In genomic region chr6:99667290-99667689, GRCm38 (mm10) we compare ENCODE assay signal across 8 mouse cellular contexts. TPM values are rescaled to one million over a fixed set of nuclear protein-coding genes. Genes with fewer than 3 reads are reported as not detected.
DNase-seq lines count a peak whose midpoint lies in the region; ATAC-seq and TF ChIP-seq lines count a peak whose summit lies in the region.

No protein-coding gene starts in this region.

- H3K4me3 ChIP-seq in lung, embryonic 15.5 days, result peak overlapping the region; percentile 83
- H3K4me3 ChIP-seq in forebrain, postnatal 0 days (ENCODE audit: low read depth, low read length), result no peak overlapping the region
- H3K4me3 ChIP-seq in liver, embryonic 13.5 days (replicated peaks), result no peak overlapping the region
- H3K4me3 ChIP-seq in stomach, embryonic 15.5 days (replicated peaks), result peak overlapping the region; percentile 77; the same call in 1 of the 2 replicates

- no peaks in the 10 kb centered on the region for H3K27me3 ChIP-seq in lung, embryonic 15.5 days
- no peaks in the 10 kb centered on the region for H3K27me3 ChIP-seq in forebrain, postnatal 0 days (ENCODE audit: insufficient read depth, low read length)
- H3K27me3 ChIP-seq in liver, embryonic 13.5 days, result peaks cover 46% of the 10 kb centered on the region
- H3K27me3 ChIP-seq in stomach, embryonic 15.5 days (replicated peaks), result no peaks in the 10 kb centered on the region; the same call in 1 of the 2 replicates

- peaks cover 16% of the 10 kb centered on the region for H3K4me1 ChIP-seq in lung, embryonic 15.5 days
- H3K4me1 ChIP-seq in forebrain, postnatal 0 days (ENCODE audit: insufficient read depth), result peaks cover 37% of the 10 kb centered on the region
- H3K4me1 ChIP-seq in liver, embryonic 13.5 days (replicated peaks), result peaks cover 10% of the 10 kb centered on the region; the same call in 1 of the 2 replicates
- H3K4me1 ChIP-seq in stomach, embryonic 15.5 days, result peaks cover 9% of the 10 kb centered on the region; the same call in 1 of the 2 replicates

- DNase-seq in lung, postnatal 25 days (ENCODE audit: low spot score), result no peak
- no peak for DNase-seq in forebrain, postnatal 0 days
- no peak for DNase-seq in liver, embryonic 13.5 days
- no peak for DNase-seq in right cerebral cortex, postnatal 25 days

- H3K27ac ChIP-seq in lung, embryonic 15.5 days, result peak overlapping the region; percentile 8
- peak overlapping the region; percentile 69; the same call in 1 of the 2 replicates for H3K27ac ChIP-seq in forebrain, postnatal 0 days (ENCODE audit: low read depth, low read length)
- H3K27ac ChIP-seq in liver, embryonic 13.5 days, result no peak overlapping the region
- peak overlapping the region; percentile 51; the same call in 1 of the 2 replicates for H3K27ac ChIP-seq in stomach, embryonic 15.5 days

- peak overlapping the region; percentile 87 for H3K4me2 ChIP-seq in lung, embryonic 15.5 days
- H3K4me2 ChIP-seq in forebrain, postnatal 0 days (ENCODE audit: low read depth), result peak overlapping the region; percentile 96
- H3K4me2 ChIP-seq in liver, embryonic 13.5 days, result peak overlapping the region; percentile 74; the same call in 1 of the 2 replicates
- peak overlapping the region; percentile 94 for H3K4me2 ChIP-seq in stomach, embryonic 15.5 days

- no peaks in the 10 kb centered on the region for H3K9me3 ChIP-seq in lung, embryonic 15.5 days
- H3K9me3 ChIP-seq in forebrain, postnatal 0 days (ENCODE audit: low read length), result no peaks in the 10 kb centered on the region
- H3K9me3 ChIP-seq in liver, embryonic 13.5 days (replicated peaks), result no peaks in the 10 kb centered on the region
- H3K9me3 ChIP-seq in stomach, embryonic 15.5 days, result no peaks in the 10 kb centered on the region

- no peaks in the 10 kb centered on the region for H3K36me3 ChIP-seq in lung, embryonic 15.5 days
- no peaks in the 10 kb centered on the region for H3K36me3 ChIP-seq in forebrain, postnatal 0 days (ENCODE audit: insufficient read depth)
- no peaks in the 10 kb centered on the region for H3K36me3 ChIP-seq in liver, embryonic 13.5 days
- no peaks in the 10 kb centered on the region for H3K36me3 ChIP-seq in stomach, embryonic 15.5 days

- H3K9ac ChIP-seq in lung, embryonic 15.5 days, result peak overlapping the region; percentile 75; the same call in 1 of the 2 replicates
- H3K9ac ChIP-seq in forebrain, postnatal 0 days, result peak overlapping the region; percentile 77; the same call in 1 of the 2 replicates
- H3K9ac ChIP-seq in liver, embryonic 13.5 days, result no peak overlapping the region
- H3K9ac ChIP-seq in stomach, embryonic 15.5 days, result no peak overlapping the region

- TF ChIP-seq CTCF in forebrain, postnatal 0 days (IDR thresholded peaks at IDR 0.05; ENCODE audit: low read depth), result no peak

- no peak for ATAC-seq in lung, embryonic 15.5 days (ENCODE audit: borderline replicate concordance, extremely low read depth, low FRiP score, low TSS enrichment)
- no peak for ATAC-seq in forebrain, postnatal 0 days
- no peak for ATAC-seq in liver, embryonic 13.5 days (ENCODE audit: low read depth)
- ATAC-seq in stomach, embryonic 15.5 days (ENCODE audit: insufficient read depth, low FRiP score, low read depth), result no peak
- ATAC-seq in cerebellum, adult (ENCODE audit: insufficient number of reproducible peaks, low FRiP score, low TSS enrichment), result no peak; the same call in 1 of the 2 replicates
- no peak for ATAC-seq in erythroblast, adult 5-6 weeks (replicated peaks; ENCODE audit: low FRiP score, poor library complexity, severe bottlenecking)

- 30% methylated on average over 8 of the region's 8 CpGs for WGBS in lung, embryonic 15.5 days
- WGBS in forebrain, postnatal 0 days, result 60% methylated on average over 8 of the region's 8 CpGs
- 26% methylated on average over 8 of the region's 8 CpGs for WGBS in liver, embryonic 13.5 days (ENCODE audit: insufficient replicate concordance)
- WGBS in stomach, embryonic 15.5 days, result 29% methylated on average over 8 of the region's 8 CpGs

RNA-seq across cellular contexts. Expression of gene Gm20696, which starts 0.7 kb away (rescaled TPM):
- polyA plus RNA-seq in lung, embryonic 15.5 days (2015; fragmentation: Nextera tagmentation; extraction: Ambion mirVana), result 3.5 and 3.8 TPM in 2 replicates
- total RNA-seq in forebrain, postnatal 0 days (2014; rRNA removed), result 2.2 and 3.0 TPM in 2 replicates
- polyA plus RNA-seq in forebrain, postnatal 0 days (2015; fragmentation: Nextera tagmentation; extraction: Ambion mirVana), result 1.5 and 2.6 TPM in 2 replicates
- polyA plus RNA-seq in liver, embryonic 13.5 days (2015; fragmentation: Nextera tagmentation; extraction: Ambion mirVana), result 0.42 and 0.58 TPM in 2 replicates
- 3.6 and 4.6 TPM in 2 replicates for polyA plus RNA-seq in stomach, embryonic 15.5 days (2015; fragmentation: Nextera tagmentation; extraction: Ambion mirVana)
- total RNA-seq in erythroblast, adult 5-6 weeks (2015; ENCODE audit: low replicate concordance), result 2.7 and 11.3 TPM in 2 replicates
- 3.7 and 7.8 TPM in 2 replicates for total RNA-seq in erythroblast, adult 5-6 weeks (2017; ENCODE audit: low replicate concordance)

RNA-seq across cellular contexts. Expression of gene Eif4e3, which starts 0.7 kb away (rescaled TPM):
- polyA plus RNA-seq in lung, embryonic 15.5 days (2015; fragmentation: Nextera tagmentation; extraction: Ambion mirVana), result 26.6 and 27.6 TPM in 2 replicates
- 12.9 and 13.3 TPM in 2 replicates for total RNA-seq in forebrain, postnatal 0 days (2014; rRNA removed)
- polyA plus RNA-seq in forebrain, postnatal 0 days (2015; fragmentation: Nextera tagmentation; extraction: Ambion mirVana), result 4.7 and 6.0 TPM in 2 replicates
- polyA plus RNA-seq in liver, embryonic 13.5 days (2015; fragmentation: Nextera tagmentation; extraction: Ambion mirVana), result 1.9 TPM in 2 replicates
- polyA plus RNA-seq in stomach, embryonic 15.5 days (2015; fragmentation: Nextera tagmentation; extraction: Ambion mirVana), result 10.0 and 11.9 TPM in 2 replicates
- 5.6 and 6.1 TPM in 2 replicates for total RNA-seq in erythroblast, adult 5-6 weeks (2015; ENCODE audit: low replicate concordance)
- total RNA-seq in erythroblast, adult 5-6 weeks (2017; ENCODE audit: low replicate concordance), result 4.3 and 9.8 TPM in 2 replicates

RNA-seq across cellular contexts. Expression of gene Gpr27, which starts 25.2 kb away (rescaled TPM):
- polyA plus RNA-seq in lung, embryonic 15.5 days (2015; fragmentation: Nextera tagmentation; extraction: Ambion mirVana), result 4.3 and 4.5 TPM in 2 replicates
- total RNA-seq in forebrain, postnatal 0 days (2014; rRNA removed), result 123 and 127 TPM in 2 replicates
- polyA plus RNA-seq in forebrain, postnatal 0 days (2015; fragmentation: Nextera tagmentation; extraction: Ambion mirVana), result 30.7 and 38.5 TPM in 2 replicates
- polyA plus RNA-seq in liver, embryonic 13.5 days (2015; fragmentation: Nextera tagmentation; extraction: Ambion mirVana), result 0.05 and 0.13 TPM in 2 replicates
- polyA plus RNA-seq in stomach, embryonic 15.5 days (2015; fragmentation: Nextera tagmentation; extraction: Ambion mirVana), result 2.8 and 3.1 TPM in 2 replicates
- 3.6 TPM in 1 of 2 replicates, not detected in the other for total RNA-seq in erythroblast, adult 5-6 weeks (2015; ENCODE audit: low replicate concordance)
- 0.98 TPM in 1 of 2 replicates, not detected in the other for total RNA-seq in erythroblast, adult 5-6 weeks (2017; ENCODE audit: low replicate concordance)

RNA-seq across cellular contexts. Expression of gene Prok2, which starts 58.9 kb away (rescaled TPM):
- 0.11 and 0.14 TPM in 2 replicates for polyA plus RNA-seq in lung, embryonic 15.5 days (2015; fragmentation: Nextera tagmentation; extraction: Ambion mirVana)
- total RNA-seq in forebrain, postnatal 0 days (2014; rRNA removed), result 1.00 and 1.5 TPM in 2 replicates
- polyA plus RNA-seq in forebrain, postnatal 0 days (2015; fragmentation: Nextera tagmentation; extraction: Ambion mirVana), result 3.8 and 4.9 TPM in 2 replicates
- not detected in 2 replicates for polyA plus RNA-seq in liver, embryonic 13.5 days (2015; fragmentation: Nextera tagmentation; extraction: Ambion mirVana)
- 0.09 and 0.12 TPM in 2 replicates for polyA plus RNA-seq in stomach, embryonic 15.5 days (2015; fragmentation: Nextera tagmentation; extraction: Ambion mirVana)
- total RNA-seq in erythroblast, adult 5-6 weeks (2015; ENCODE audit: low replicate concordance), result 2.1 TPM in 1 of 2 replicates, not detected in the other
- 2.1 TPM in 1 of 2 replicates, not detected in the other for total RNA-seq in erythroblast, adult 5-6 weeks (2017; ENCODE audit: low replicate concordance)

Comparison
In these comparisons a context has a peak if more than half of its experiments do, and no peak if none do; other contexts are left out.
1. H3K4me3 ChIP-seq: peak in lung, embryonic 15.5 days (single experiment) and stomach, embryonic 15.5 days (single experiment); none in forebrain, postnatal 0 days (single experiment) and liver, embryonic 13.5 days (single experiment).
2. H3K9ac ChIP-seq: peak in lung, embryonic 15.5 days (single experiment) and forebrain, postnatal 0 days (single experiment); none in liver, embryonic 13.5 days (single experiment) and stomach, embryonic 15.5 days (single experiment).
3. Peak in every context shown above with its lines, with median percentiles within 50 percentile points of each other: H3K4me2 ChIP-seq.